In the genomic region with DNA sequence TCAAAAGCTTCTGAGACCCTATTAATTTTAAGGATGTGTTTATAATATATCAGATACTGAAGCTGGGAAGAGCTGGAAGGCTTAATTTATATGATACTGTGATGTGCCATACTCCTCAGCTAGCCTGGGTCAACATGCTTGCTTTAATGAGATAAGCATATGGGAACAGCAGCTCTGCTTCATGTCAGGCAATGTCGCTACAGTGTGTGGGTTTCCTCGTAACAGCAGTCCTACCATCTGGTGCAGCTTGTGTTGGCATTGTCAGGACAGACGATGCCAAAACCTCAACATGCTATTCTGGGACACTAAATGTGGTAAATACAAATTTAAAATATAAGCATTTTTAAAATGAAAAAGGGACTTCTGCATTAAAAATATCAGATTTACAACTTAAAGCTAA, we compare ENCODE assay signal across 10 mouse cellular contexts. TPM values are rescaled to one million over a fixed set of nuclear protein-coding genes. Genes with fewer than 3 reads are reported as not detected.
A peak's percentile ranks its signal among the peaks of the same experiment; 100 is the strongest.
DNase-seq lines count a peak whose midpoint lies in the region; ATAC-seq lines count a peak whose summit lies in the region.
"Had no signal": no experiment of that assay in that cellular context is flagged by ENCODE, and none has a peak within 500 bp of the region (broad histone marks: within the 10 kb centered on the region; RNA-seq: fewer than 3 reads in every experiment).

No protein-coding gene starts in this region.

- H3K4me1 ChIP-seq in embryonic facial prominence, embryonic 14.5 days (ENCODE audit: control insufficient read depth, insufficient read depth, low read length): no peaks in the 10 kb centered on the region
- no peaks in the 10 kb centered on the region for H3K4me1 ChIP-seq in embryonic facial prominence, embryonic 10.5 days
- H3K4me1 ChIP-seq in heart, embryonic 10.5 days: no peaks in the 10 kb centered on the region
- H3K4me1 ChIP-seq: neural tube, embryonic 13.5 days had no signal

- H3K27me3 ChIP-seq in embryonic facial prominence, embryonic 14.5 days (replicated peaks; ENCODE audit: control insufficient read depth, insufficient read depth, low read length): no peaks in the 10 kb centered on the region
- H3K27me3 ChIP-seq in embryonic facial prominence, embryonic 10.5 days (replicated peaks; ENCODE audit: low read depth, poor library complexity, severe bottlenecking): no peaks in the 10 kb centered on the region
- H3K27me3 ChIP-seq in heart, embryonic 10.5 days (ENCODE audit: insufficient read depth, poor library complexity, severe bottlenecking): no peaks in the 10 kb centered on the region
- H3K27me3 ChIP-seq: liver, embryonic 15.5 days; neural tube, embryonic 13.5 days had no signal

- no peak overlapping the region for H3K27ac ChIP-seq in embryonic facial prominence, embryonic 14.5 days (replicated peaks; ENCODE audit: low read depth, low read length)
- H3K27ac ChIP-seq in embryonic facial prominence, embryonic 10.5 days (replicated peaks): no peak overlapping the region
- H3K27ac ChIP-seq in heart, embryonic 10.5 days: no peak overlapping the region
- H3K27ac ChIP-seq: liver, embryonic 15.5 days; neural tube, embryonic 13.5 days had no signal

- H3K4me2 ChIP-seq in embryonic facial prominence, embryonic 14.5 days (ENCODE audit: low read depth, low read length): no peak overlapping the region
- H3K4me2 ChIP-seq: liver, embryonic 15.5 days; neural tube, embryonic 13.5 days had no signal

- 0 out of 2 replicates have a peak, but pooled peaks cover 3% of the 10 kb centered on the region for H3K9me3 ChIP-seq in embryonic facial prominence, embryonic 14.5 days (ENCODE audit: control insufficient read depth, low read length)
- H3K9me3 ChIP-seq in embryonic facial prominence, embryonic 10.5 days: no peaks in the 10 kb centered on the region
- H3K9me3 ChIP-seq in heart, embryonic 10.5 days: no peaks in the 10 kb centered on the region
- H3K9me3 ChIP-seq: liver, embryonic 15.5 days; neural tube, embryonic 13.5 days had no signal

- no peak overlapping the region for H3K4me3 ChIP-seq in embryonic facial prominence, embryonic 14.5 days (ENCODE audit: low read depth, low read length)
- no peak overlapping the region for H3K4me3 ChIP-seq in embryonic facial prominence, embryonic 10.5 days
- H3K4me3 ChIP-seq in heart, embryonic 10.5 days: no peak overlapping the region
- H3K4me3 ChIP-seq: liver, embryonic 15.5 days; neural tube, embryonic 13.5 days had no signal

- peak; percentile 29 for DNase-seq in embryonic facial prominence, embryonic 14.5 days (ENCODE audit: low spot score)
- no peak for DNase-seq in embryonic facial prominence, embryonic 10.5 days (ENCODE audit: low spot score)
- peak; percentile 20 to 52 for DNase-seq in cerebellum, postnatal 14 days
- peak; percentile 54 to 89 for DNase-seq in layer of hippocampus, postnatal 14 days (ENCODE audit: low spot score in 2 of 2)
- peak; percentile 84 for DNase-seq in right cerebral cortex, adult 18-20 months
- no peak for DNase-seq in kidney, adult 8-10 months
- no peak for DNase-seq in heart, embryonic 10.5 days (ENCODE audit: low spot score)
- DNase-seq in adrenal gland, adult 8-10 months: no peak

- H3K9ac ChIP-seq in embryonic facial prominence, embryonic 14.5 days (ENCODE audit: low read depth, low read length): no peak overlapping the region
- H3K9ac ChIP-seq: liver, embryonic 15.5 days; neural tube, embryonic 13.5 days had no signal

- peaks cover 4% of the 10 kb centered on the region; the same call in 1 of the 2 replicates for H3K36me3 ChIP-seq in embryonic facial prominence, embryonic 14.5 days (ENCODE audit: control insufficient read depth, insufficient read depth, low read length)
- H3K36me3 ChIP-seq in embryonic facial prominence, embryonic 10.5 days (replicated peaks): peaks cover 5% of the 10 kb centered on the region; the same call in 1 of the 2 replicates
- H3K36me3 ChIP-seq in heart, embryonic 10.5 days: no peaks in the 10 kb centered on the region
- H3K36me3 ChIP-seq: liver, embryonic 15.5 days; neural tube, embryonic 13.5 days had no signal

- WGBS in embryonic facial prominence, embryonic 14.5 days: 73% methylated on average over 3 of the region's 3 CpGs
- 92% methylated on average over 3 of the region's 3 CpGs for WGBS in embryonic facial prominence, embryonic 10.5 days
- WGBS in heart, embryonic 10.5 days: 46% methylated on average over 3 of the region's 3 CpGs

- no peak for ATAC-seq in embryonic facial prominence, embryonic 14.5 days (ENCODE audit: low read depth)

RNA-seq across cellular contexts. Expression of gene Glg1, which starts 40.9 kb away (rescaled TPM):
- polyA plus RNA-seq in embryonic facial prominence, embryonic 14.5 days (2014; fragmentation: Nextera tagmentation; extraction: Ambion mirVana): 103 and 104 TPM in 2 replicates
- 62.0 and 65.0 TPM in 2 replicates for polyA plus RNA-seq in embryonic facial prominence, embryonic 10.5 days (2016; fragmentation: Nextera tagmentation; extraction: Ambion mirVana)
- 100 to 1,000 TPM; 129 TPM for total RNA-seq in layer of hippocampus, postnatal 14 days (2021)
- polyA plus RNA-seq in heart, embryonic 10.5 days (2016; fragmentation: Nextera tagmentation; extraction: Ambion mirVana): 61.5 and 70.4 TPM in 2 replicates
- 100 to 1,000 TPM; 134 to 184 (median 162) TPM for total RNA-seq in adrenal gland, adult 8-10 months (2022)

Comparison
In these comparisons a context has a peak if more than half of its experiments do, and no peak if none do; other contexts are left out.
1. DNase-seq: peak in embryonic facial prominence, embryonic 14.5 days (single experiment), cerebellum, postnatal 14 days (2 of 2), layer of hippocampus, postnatal 14 days (2 of 2) and right cerebral cortex, adult 18-20 months (single experiment); none in embryonic facial prominence, embryonic 10.5 days (single experiment), kidney, adult 8-10 months (0 of 2), heart, embryonic 10.5 days (single experiment) and adrenal gland, adult 8-10 months (single experiment).